Mouse (Mus musculus) layer of hippocampus, adult 6 months (tissue): Measurements from ENCODE around the gene Gm32717. TPM values are rescaled to one million over a fixed set of nuclear protein-coding genes. Genes with fewer than 3 reads are reported as not detected.

Source experiments
- long read RNA-seq, 2 experiments: library from polyadenylated mRNA; unstranded; transcript quantifications; one replicate each; pipeline ENCODE4 v2.0.0; 2019 to 2020
- polyA plus RNA-seq: library from polyadenylated mRNA; unstranded; fragments of <200 nt; fragmentation: Nextera tagmentation; gene quantifications from 2 replicates; pipeline ENCODE4 v1.2.3, GENCODE M21; 2021

Gene Gm32717
- polyA plus RNA-seq: not detected in 2 replicates
- long read RNA-seq, experiment 1: 0 reads
- long read RNA-seq, experiment 2: 0 reads

DNA sequence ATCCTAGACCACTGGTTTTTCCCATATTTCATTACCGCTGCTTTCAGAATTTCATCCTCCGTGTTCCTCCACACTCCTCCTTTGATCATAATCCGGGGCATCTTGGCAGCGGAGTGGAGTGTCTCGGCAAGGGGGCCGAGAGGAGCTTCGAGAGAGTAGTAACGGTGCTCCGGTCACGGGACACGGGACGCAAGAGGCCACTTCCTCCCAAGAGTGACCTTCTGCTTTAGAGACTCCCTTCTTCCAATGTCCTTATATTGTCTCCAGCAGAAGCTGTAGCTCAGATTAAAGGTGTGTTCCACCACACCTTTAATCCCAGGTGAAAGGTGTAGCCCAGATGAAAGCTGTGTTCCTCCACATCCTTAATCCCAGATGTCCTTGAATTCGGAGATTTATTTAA lies at the start of gene Gm32717:
Gene Gm32717 (minus strand): TSS at position 101 of the 400 bp plus-strand sequence.

GRCm38 (mm10) chr10:118258388-118258787 lies 17.8 kb upstream of the Gm32717 start, which contains the start of gene Gm32802:
TSS of gene Gm32802 (plus strand) at chr10:118258688.

GRCm38 (mm10) chr10:118204642-118205041 lies 35.9 kb downstream of the Gm32717 start, which contains the start of gene Il22:
TSS of gene Il22 (plus strand) at chr10:118204942.

Other genes starting within 250 kb of the Gm32717 start
- gene Mdm1, start 99.0 kb downstream of the Gm32717 start, polyA plus RNA-seq: 5.5 and 5.7 TPM in 2 replicates
- gene Il22, start 35.8 kb downstream of the Gm32717 start, polyA plus RNA-seq: not detected in 2 replicates
- gene Gm32802, start 17.9 kb upstream of the Gm32717 start, polyA plus RNA-seq: not detected in 2 replicates
- gene Iltifb, start 54.3 kb upstream of the Gm32717 start, polyA plus RNA-seq: not detected in 2 replicates
- gene Gm9040, start 86.2 kb upstream of the Gm32717 start, polyA plus RNA-seq: not detected in 2 replicates
- gene Gm9044, start 91.6 kb upstream of the Gm32717 start, polyA plus RNA-seq: not detected in 2 replicates
- not detected in 2 replicates for gene Gm9045, start 97.1 kb upstream of the Gm32717 start, polyA plus RNA-seq
- not detected in 2 replicates for gene Gm9046, start 102.5 kb upstream of the Gm32717 start, polyA plus RNA-seq
- not detected in 2 replicates for gene Gm9048, start 107.9 kb upstream of the Gm32717 start, polyA plus RNA-seq
- not detected in 2 replicates for gene Gm9049, start 113.3 kb upstream of the Gm32717 start, polyA plus RNA-seq
- not detected in 2 replicates for gene Ifng, start 200.3 kb upstream of the Gm32717 start, polyA plus RNA-seq